Mouse (Mus musculus) CD4-positive, CD25-positive, alpha-beta regulatory T cell, adult 4 months (primary cell): ENCODE measurements around the gene Scfd2. TPM values are rescaled to one million over a fixed set of nuclear protein-coding genes. Genes with fewer than 3 reads are reported as not detected.

Source experiments
- ATAC-seq: one replicate; pipeline ENCODE4 v1.8.0; 2017
- polyA plus RNA-seq, 2 experiments: library from polyadenylated mRNA; unstranded; fragments of 100-300 nt; shearing (Covaris generic); gene quantifications; one replicate each; pipeline ENCODE4 v1.2.1; 2017

Gene Scfd2
- polyA plus RNA-seq, 2 experiments from 2014 or later: 18.6 to 20.9 TPM

- no peak for ATAC-seq
Measured at GRCm38 (mm10) chr5:74240298-74240697, 291.3 kb downstream of the Scfd2 start.

DNA sequence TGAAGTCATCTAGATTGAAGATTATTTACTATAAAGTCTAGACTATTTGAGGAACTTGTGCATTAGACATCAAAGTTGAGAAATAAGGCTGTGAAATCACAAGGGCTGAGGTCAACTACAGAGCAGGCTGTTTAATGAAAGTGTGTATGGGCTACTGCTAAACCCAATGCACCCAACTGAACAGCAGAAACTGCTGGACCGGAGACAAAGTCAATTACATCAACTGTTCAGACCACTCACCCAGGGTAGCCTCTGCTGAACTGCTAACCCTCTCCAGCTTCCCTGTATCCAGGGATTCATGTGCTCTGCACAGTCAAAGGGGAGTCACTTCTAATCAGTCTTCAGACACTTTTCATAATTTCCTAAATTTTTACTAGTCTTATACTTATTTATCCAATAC is 292.2 kb downstream of the Scfd2 start:
- no peak for ATAC-seq

GRCm38 (mm10) chr5:74233808-74234207 is 297.8 kb downstream of the Scfd2 start:
- ATAC-seq: peak; percentile 96

GRCm38 (mm10) chr5:74230525-74230924 is 301.0 kb downstream of the Scfd2 start:
- ATAC-seq: no peak

DNA sequence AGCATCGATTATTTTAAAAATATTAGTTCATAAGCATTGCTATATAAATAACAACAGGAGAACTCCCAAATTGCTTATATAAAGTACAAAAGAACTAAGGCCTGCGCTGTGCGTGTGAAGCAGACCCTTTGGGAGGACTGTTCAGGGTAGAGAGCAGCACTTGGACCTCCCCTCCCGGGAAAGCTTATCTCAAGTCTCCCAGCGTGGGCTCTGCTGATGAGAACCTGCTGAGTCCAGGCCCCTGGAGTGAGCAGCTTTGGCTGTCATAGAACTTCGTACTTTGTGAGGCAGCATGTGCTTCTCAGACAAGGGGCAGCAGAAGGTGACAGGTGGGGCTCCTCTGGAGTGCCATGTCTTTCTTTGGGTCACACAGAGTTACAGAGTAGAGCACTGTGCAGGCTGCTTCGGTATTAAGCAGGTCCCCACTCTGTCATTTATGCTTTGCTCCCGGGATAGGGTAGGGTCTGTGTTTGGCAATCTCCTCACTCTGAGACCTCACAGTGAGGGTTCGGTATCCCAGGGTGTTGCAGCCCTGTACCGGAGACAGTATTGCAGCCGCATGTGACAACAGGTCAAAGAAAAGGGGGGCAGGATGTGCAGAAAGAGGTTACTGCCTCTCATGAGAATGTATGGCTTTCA is 301.7 kb downstream of the Scfd2 start:
- ATAC-seq: no peak

GRCm38 (mm10) chr5:74228938-74229337 is 302.6 kb downstream of the Scfd2 start:
- ATAC-seq: no peak

- no peak for ATAC-seq
Measured at GRCm38 (mm10) chr5:74227352-74227751, 304.2 kb downstream of the Scfd2 start.

GRCm38 (mm10) chr5:74226183-74226582 is 305.4 kb downstream of the Scfd2 start:
- ATAC-seq: no peak

DNA sequence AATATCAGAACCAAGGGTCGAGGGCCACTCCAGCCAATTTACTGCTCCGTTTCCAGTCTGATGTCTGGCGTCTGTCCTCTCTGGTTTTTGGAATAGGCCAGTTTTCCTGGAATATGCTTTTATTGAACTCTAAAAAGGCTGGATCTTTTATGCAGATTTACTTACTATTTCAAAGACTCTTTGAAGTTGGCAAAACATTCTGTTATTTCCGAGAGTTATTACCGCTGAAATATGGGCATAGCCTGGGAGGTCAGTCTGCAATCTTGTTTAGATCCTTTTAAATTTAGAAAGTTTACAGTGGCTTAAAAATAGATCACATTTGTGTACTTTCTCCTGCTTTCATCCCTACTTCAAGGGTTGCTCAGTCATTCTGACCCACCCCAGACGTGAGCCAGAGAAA is 307.1 kb downstream of the Scfd2 start:
- no peak for ATAC-seq

DNA sequence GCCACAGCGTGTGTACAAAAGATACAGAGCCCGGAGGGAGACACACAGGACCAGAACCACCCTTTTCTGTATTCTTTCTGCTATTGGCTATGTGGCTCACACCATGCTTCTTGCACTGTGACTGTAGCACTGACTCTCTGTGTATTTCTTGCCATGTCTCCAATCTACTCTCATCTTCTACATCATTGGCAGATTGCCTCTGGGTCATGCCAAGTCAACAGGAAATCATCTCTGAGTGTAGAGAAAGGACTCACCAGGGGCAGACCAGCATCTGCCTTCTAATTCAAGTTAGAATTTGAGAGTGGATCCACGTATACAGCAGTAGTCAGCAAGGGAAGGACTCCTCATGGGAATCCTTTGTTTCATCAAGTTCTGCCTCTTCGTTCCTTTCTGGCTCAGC is 308.9 kb downstream of the Scfd2 start:
- no peak for ATAC-seq

DNA sequence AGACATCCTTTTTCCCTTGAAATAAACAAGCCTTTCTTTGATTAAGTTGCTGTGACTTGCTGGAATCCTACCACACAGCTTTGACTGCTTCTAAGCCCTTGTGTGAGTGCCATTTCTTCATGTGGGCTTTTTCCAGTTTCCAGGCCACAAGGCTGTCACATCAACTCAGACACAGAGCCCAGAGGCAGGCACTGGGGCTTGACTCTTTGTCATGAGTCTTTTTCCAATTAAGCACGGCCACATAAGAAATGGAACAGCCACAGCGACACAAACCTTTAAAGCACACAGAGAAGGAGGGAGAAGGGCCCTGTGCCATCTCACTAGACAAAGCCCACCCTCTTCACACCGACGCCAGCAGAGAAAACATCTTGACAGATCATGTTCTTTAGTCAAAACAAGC is 313.0 kb downstream of the Scfd2 start:
- ATAC-seq: no peak

DNA sequence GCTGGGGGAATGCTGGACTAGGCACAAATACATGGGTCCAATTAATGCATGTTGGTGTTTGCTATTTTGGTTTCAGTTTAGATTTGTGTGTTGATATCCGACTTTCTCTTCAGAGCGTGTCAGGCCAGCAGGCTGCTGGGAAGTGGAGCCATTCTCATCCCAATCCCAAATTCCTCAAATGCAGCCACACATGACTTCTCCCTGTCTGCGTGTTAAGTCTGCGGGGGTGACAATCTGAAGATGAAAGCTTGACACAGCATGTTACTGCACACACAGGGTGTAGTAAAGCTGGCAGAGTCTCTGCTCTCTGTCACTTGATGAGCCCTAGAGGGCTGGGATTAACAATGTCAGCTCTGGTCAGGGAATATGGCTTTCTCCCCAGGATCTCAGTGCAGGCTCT is 316.4 kb downstream of the Scfd2 start:
- no peak for ATAC-seq

DNA sequence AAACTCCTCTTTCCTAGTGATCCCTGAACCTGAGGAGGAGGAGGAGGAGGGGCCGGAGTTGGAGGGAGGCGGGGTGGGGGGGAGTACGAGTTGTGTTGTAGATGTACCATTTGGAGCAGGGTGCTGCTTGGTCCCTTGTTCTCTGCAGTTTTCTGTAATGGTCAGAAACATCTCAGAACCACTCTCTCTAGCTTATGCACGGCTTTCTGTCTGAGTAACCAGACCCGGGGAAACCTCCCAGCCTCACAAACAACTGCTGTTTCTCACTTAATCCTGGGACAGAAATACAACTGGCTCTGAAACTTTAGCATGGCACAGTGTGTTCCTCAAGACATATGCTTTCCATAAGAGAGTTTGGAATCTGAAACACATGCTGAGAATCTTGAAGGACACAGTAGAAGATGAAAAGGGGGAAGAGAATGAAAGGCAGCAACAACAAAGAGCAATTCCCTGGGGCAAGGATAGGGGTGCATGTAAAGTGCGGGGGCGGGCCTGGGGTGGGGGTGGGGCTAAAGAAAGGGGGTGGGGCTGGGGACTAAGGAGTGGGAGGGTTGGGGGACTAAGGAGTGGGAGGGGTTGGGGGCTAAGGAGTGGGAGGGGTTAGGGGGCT is 317.0 kb downstream of the Scfd2 start:
- ATAC-seq: no peak

DNA sequence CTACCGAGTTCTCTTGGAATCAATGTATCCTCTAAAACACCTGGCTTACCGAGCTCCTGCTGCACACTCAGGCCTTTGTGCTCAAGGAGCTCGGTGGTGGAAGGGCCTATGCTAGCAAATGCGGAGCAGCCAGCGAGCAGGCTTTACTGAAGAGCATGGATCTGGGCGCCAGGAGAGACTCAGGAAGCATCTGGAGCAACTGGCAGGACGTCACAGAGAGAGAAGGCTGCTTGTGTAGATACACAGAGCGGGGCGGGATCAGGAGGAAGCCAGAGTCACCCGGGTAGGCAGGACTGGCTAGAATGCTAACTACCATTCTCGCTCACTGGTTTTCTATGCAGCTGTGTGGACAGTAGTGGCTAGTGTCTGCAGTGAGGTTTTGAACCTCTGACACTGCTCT is 320.2 kb downstream of the Scfd2 start:
- ATAC-seq: no peak

DNA sequence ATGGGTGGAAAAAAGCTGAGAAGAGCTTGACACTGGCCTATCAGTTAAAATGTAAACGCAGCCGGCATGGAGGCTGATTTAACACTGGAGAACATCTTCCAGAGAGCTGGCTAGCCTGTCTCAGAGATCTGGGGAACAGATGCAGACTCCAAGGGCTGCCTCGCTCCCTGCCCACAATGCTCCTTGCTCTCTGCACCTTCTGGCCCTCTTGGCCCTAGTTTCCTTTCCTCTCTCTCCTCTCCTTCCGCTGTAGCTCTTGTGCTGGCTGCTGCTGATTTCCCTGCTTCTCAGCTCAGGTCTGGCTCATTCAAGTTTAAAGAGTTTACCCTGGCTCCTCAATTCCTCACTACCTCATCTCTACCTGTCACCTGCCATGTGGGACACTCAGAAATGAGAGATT is 321.9 kb downstream of the Scfd2 start:
- ATAC-seq: no peak

- ATAC-seq: no peak
Measured at GRCm38 (mm10) chr5:74208438-74208837, 323.1 kb downstream of the Scfd2 start.

GRCm38 (mm10) chr5:74207209-74207608 is 324.4 kb downstream of the Scfd2 start:
- ATAC-seq: no peak

- no peak for ATAC-seq
Measured at GRCm38 (mm10) chr5:74206649-74207048, 324.9 kb downstream of the Scfd2 start.

GRCm38 (mm10) chr5:74206038-74206437 is 325.5 kb downstream of the Scfd2 start:
- no peak for ATAC-seq

- no peak for ATAC-seq
Measured at GRCm38 (mm10) chr5:74205509-74205908, 326.1 kb downstream of the Scfd2 start.

DNA sequence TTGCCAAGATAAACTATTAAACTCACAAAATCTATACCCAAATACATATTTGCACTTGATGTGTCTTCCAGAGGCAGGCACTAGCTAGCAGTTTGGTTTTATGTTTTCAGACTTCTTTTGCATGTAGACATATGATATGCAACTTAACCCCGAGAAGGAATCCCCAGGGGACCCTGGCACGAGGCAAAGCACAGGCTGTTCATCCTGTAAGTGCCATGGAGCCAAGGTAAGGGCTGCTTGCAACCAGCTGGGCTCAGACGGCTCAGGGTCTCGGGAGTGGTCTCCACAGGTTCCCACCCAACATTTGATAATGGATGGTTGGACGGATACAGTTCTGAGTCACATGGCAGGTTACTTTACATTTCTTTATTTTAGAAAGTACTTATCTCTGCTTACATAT is 327.1 kb downstream of the Scfd2 start:
- no peak for ATAC-seq

DNA sequence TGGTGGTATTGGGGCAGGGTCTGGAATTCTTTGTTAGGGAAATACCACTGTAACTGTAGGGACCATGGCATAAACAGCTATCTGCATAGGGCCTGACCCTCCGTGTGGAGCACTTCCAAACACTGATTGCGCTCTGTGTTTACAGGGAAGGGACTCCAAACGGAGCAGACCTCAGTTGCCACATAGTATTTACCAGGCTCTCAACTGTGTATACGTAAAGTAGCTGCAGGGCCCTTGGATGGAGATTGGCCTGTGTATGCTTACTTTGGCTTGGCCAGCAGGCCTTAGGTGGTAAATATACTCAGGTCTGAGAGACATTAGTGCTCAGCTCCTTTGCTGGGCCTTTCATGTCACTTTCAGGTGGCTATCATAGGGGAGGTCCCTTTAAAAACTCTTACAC is 329.0 kb downstream of the Scfd2 start:
- no peak for ATAC-seq

- no peak for ATAC-seq
Measured at GRCm38 (mm10) chr5:74201570-74202357, 329.8 kb downstream of the Scfd2 start.

GRCm38 (mm10) chr5:74200481-74200880 is 331.1 kb downstream of the Scfd2 start:
- ATAC-seq: peak; percentile 91
